Mouse (Mus musculus) right cerebral cortex, adult 18-20 months (tissue): Measurements from ENCODE around the gene Lbh.
A peak's percentile ranks its signal among the peaks of the same experiment; 100 is the strongest.

Experiments
- DNase-seq: peaks from one replicate; pipeline ENCODE4 v3.0.0; 2022; ENCODE audit warnings: mixed read lengths

Gene Lbh

DNA sequence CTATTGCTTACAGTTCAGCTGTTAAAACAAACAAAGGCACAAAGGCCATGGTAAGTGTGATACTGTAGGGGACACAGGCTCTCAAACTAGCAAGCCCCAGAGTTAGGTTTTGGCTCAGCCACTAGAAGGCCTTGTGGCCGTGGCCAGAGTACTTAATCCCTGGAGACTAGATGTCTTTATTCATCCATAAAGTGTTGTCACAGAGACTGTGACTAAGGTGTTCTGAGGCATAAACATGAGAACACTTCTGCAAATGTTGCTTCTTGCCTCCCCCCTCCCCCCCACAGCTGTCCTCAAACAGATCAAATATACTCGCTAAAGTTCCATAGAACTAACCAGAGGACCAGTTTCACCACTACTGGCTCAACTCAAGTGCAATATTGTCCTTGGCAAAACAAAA, 4.0 kb upstream of the Lbh start:
- DNase-seq: no peak

DNA sequence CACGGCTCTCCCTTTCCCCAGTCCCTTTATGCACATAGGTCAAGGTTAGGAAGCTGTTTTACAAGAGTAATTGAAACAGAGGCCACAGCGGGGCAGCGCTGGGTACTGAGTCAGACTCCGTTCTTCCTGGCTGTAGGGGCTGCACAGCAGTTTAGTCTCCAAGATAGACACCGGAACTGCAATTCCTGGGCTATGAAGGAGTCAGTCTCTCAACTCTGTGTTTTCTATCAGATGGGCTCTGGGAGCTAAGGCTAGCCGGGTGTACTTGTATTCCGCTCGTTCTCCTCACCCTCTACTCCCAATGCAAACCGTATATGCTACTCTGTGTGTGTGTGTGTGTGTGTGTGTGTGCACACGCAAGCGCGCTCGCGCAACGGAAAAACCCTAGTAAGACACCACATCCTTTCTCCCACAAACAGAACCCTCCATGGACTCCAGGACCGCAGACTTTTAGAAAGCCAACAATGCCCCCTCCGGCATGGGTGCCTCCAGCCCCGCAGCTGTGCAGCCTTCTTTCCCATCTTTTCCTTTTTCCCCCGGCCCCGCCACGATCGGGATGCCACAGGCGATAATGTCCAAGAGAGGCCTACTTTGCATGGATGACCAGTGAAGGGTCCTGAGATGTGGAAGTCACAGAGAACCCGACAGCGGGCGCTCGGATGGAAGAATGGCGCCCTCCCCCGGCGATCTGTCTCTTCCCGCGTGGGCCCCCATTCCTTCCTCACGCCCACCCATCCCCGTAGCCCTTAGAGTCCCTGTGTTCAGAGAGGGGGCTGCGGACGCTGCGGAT, 669 bp upstream of the Lbh start:
- DNase-seq: peak; percentile 48

DNA sequence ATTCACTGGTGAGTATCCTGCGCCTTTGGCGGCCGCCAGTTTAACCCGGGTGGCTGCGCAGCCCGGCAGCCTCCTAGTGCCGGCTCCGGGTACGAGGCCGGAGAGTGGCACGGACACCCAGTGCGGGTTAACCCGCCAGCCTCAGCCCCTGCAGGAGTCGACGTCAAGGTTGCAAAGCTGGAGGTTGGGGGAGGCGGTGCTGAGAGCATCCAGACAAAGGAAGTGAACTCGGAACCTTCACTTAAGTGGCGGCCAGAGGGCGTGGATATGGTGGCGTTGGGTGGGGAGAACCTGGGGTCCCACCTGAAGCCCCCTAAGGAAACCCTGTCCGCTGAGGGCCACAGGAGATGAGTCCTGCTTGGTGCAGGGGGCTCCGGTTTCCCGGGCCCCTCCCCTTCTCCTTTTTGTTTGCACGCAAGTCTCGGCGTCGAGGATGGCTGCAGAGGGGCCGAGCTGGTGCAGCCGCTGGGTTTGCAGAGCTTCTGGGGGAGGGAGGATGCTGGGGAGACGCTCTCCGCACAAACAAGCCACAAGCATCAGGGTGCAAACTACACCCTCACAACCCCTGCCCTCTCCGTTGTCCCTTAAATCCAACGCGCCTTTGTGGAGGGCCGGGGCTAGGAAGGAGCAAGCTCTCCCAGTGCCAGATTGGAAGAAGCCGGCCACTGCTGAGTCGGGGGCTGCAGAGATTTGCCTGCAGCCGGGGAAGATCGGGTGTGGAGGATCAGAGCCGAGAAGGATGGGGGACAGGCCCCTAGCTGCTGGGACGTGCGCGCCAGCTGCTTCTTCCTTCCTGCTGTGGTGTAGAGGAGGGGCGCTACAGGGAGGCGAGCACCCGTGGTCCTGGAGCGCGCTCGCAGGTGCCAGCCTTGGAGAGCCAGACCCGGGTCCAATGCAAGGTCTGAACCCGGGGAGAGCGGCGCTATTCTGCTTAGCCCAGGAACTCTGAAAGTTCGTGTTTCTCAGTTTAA, 751 bp downstream of the Lbh start:
- peak; percentile 34 for DNase-seq

DNA sequence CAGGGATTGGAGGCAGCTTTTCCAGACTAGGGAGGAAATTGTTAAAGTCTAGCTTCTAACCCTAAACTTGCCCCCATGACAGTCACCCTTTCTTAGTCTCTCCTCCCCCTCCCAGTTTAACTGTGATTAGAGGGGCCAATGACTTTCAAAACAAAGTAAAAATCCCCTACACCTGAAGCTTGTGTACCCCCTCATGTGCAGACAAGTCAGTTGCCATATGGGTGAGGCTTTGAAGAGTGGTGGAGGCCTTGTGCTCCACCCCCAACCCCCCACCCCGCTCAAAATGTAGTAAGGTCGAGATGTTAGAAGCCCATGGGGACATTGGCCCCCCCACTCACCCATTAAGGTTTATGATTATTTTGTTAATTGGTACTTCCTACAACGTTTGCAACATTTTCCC, 1.5 kb downstream of the Lbh start:
- DNase-seq: no peak

DNA sequence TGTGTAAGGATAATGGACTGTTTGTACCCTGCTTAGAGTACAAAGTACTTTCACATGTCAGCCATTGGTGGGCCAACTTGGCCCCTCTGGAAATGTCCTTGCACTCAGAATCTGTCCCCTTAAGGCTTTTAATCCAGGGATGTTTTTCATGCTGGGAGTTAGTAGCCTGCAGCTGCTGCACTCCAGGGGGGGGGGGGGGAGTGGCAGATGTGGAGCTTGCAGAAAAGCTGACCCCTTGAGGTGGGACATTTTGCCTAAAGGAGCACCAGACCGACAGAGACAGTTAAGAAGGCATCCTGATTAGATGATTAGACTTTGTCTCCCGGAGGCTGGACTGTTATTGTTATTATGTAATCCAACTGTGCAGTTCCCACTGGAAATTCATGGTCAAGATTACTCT, 2.3 kb downstream of the Lbh start:
- DNase-seq: no peak

DNA sequence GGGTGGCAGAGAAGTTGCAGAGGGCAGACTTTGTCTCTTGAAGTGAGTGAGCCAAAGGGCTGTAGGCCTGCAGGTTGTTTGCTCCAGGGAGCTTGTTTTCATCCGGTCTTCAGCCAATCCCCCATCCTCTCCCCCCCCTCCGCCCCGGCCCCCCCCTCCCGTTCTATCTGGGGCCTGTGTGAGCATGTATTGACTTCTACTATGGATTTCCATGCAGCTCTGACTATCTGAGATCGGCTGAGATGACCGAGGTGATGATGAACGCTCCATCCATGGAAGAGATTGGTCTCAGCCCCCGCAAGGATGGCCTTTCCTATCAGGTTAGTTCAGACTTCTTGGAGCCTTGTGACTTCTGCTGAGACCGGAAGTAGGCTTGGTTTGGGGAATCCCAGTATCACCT, 2.9 kb downstream of the Lbh start:
- no peak for DNase-seq

DNA sequence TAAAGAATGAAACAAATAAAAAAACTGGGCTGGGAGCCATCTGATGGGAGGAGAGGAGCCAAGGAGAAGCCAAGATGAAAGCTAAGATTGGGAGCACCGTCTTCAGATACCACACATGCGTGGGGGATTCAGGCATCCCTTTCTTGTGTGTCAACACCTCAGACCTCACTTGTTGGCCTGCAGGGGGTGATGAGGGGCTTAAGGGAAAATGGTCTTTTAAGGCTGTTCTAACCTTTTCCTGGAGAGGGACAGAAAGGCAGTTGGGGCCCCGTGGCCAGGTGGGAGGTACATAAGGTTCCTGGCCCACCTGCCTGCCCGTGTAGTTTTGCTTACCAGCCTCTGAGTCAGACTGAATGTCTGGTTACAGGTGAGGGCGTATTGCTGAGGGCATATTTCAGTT, 4.1 kb downstream of the Lbh start:
- no peak for DNase-seq

DNA sequence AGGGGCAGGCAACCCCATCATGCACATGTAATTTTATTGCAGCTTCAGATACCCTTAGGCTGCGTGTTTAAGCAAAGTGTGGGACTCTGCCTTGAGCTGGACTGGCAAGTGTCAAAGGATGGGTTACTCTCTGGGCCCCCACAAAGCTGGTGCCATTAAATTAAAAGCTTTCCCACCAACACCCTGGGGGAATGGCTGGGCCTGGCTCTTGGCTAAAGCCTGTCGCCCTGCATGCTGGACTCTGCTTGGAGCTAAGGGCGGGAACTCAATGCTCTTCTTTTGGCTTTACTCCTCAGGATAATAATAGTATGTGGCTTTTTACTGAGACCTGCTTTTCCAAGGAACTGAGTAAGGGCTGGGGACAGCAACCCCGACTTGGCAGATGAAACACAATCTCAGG, 5.2 kb downstream of the Lbh start:
- DNase-seq: no peak

DNA sequence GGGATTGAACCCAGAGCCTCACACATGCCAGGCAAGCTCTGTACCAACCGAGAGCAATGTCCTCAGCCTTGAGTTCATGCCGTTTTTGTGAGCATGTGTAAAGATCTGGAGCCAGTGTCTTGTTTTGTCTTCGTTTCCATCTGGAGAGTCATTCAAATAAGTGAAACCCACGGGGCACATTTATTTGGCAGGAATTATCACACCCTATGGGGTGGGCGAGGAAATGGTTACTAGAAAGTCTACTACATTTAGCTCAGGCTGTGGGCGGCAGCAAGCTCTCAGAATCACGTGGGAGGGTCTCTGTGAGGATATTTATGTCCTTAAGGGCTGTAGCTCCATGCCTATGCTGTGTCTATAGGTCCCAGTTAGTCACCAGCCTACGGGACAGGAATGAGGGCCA, 6.2 kb downstream of the Lbh start:
- peak; percentile 73 for DNase-seq

DNA sequence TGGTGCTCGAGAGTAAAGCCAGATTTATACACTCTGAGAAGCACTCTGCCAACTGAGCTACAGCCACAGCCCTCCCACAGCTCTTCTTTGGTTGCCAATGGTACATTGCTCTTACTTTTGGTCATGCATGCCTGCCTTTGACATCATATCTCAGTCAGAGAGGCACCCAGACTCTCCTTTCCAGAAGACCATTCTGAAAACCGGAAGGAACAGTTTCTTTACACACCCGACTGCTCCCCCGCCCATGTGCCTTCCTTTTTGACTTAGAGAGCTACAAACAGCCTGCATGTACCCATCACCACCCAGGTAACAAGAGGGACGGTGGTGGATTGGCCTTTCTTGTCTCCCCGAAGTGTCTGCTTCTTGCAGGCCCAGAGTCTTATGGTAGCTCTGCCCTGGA, 7.0 kb downstream of the Lbh start:
- DNase-seq: no peak

DNA sequence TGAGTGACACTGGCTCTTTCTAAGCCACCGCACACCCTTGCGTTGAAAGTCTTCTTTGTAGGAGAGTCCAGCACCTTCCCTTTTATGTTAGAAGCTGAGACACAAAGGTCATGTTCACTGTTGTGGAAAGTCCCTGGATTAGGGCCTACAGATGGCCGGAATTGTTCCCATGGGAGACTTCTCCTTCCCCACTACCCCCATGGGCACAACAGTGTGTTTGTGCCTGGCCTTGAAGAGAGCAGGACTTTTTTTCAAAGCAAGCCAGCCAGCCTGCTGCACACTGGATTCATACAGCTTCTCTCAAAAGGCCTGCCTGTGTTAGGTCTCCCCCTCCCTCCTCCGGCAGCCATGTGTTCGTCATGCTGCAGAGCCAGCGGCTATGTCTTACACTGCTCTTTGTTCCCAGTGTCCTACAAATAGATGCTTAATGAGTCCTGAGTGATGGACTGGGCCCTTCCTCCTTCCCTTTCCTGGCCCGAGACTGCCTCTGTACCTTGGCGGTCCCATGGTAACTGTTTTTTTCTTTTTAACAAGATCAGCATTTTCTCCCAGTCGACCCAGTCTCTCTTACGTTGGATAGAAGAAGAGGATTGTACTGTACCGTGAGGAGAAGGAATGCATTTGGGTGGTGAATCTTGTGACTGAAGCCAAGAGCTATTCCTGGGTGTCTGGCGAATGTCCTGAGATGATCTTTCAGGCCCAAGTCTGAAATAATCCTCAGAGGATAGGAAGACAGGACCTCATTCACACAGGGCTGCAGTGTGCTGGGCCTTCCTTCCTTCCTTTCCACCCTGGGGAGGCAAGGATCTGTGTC, 7.9 kb downstream of the Lbh start:
- DNase-seq: peak; percentile 70

DNA sequence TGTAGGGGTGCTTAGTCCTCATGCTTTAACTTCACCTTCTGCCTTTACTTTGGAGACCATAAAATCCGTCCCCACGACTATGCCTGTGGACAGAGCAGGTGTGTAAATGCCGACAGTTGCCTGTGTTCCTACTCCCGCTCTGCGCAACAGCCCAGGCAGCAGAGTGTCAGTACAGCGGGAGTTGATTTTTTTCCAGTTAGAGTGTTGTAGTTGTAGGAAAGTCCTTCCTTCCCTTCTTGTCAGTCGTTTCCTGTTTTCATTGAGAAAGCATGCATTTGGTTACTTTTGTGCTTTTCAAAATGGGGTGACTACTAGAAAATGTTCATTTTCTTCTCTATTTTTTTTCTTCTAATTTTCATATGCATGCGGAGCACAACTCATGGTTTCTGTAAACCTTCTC, 8.9 kb downstream of the Lbh start:
- DNase-seq: no peak

DNA sequence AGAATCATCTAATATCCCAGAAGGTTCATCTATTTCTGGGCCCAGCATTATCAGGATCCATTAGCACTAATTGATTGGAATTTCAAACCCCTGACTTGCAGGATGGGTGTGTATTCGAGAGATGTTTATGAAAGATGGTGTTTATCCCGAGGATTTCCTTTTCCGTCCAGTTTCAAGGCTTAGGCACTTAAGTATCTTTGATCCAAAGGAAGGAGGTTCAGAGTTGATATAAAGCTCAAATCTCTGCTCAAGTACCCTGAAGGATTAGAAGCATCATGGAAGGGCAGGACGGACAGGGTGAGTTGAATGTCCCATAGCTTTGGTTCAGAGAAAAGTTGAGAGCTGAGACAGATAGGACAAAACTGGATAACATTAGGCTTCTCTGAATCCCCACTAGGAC, 15.0 kb downstream of the Lbh start:
- no peak for DNase-seq

DNA sequence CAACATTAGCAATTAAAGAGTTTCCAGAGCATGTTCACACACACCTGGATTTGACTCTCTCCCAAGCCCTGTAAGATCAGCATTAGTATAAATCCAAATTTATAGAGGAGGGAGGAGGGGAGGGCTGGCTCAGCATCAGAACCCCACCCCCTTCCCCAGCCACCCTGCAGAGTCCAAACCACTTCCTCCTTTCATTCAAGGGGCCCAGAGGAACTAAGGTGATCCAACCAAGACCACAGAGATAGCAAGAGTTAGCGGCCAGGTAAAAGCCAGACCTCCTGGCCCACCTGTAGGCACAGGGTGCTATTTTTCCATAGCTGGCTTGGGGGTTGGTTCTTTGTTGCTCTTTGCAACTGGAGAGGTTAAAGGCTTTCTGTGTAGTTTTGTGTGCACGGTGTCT, 16.0 kb downstream of the Lbh start:
- DNase-seq: no peak

DNA sequence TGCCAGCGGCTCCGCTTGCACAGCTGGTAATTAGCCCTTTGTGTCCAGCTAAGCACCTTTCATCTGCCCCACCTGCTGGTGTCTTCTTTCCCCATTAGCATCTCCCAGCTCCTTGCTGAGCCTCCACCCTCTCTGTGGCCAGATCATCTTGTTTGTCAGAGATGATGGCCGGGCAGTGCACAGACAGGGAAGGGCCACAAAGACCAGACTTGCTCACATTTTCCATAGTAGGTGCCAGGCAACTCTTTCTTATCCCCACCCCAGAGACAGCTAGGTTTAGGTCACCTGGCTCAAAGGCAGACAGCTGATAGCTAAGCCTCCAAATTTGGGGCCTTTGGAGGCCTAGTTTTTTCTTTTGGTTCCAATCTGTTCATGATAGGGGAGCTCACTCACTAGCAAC, 16.5 kb downstream of the Lbh start:
- no peak for DNase-seq

DNA sequence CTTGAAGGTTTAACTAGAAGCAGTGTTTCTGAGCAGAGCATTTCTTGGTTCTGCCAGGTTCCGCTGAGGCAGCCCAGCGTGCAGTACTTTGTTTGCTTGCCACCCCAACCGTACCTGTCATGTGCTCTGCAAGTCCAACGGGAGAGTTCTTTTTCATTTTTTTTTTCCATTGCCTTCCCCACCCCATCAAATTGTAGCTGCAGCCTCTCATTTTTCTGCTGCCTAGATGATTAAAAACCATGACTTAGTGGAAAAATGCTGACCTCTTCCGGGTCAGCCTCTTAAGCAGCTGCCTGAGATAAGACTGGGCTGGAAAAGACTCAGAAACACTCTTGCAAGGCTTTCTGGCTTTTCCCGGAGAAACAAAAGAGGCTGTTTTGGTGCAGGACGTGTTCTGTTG, 17.8 kb downstream of the Lbh start:
- no peak for DNase-seq

DNA sequence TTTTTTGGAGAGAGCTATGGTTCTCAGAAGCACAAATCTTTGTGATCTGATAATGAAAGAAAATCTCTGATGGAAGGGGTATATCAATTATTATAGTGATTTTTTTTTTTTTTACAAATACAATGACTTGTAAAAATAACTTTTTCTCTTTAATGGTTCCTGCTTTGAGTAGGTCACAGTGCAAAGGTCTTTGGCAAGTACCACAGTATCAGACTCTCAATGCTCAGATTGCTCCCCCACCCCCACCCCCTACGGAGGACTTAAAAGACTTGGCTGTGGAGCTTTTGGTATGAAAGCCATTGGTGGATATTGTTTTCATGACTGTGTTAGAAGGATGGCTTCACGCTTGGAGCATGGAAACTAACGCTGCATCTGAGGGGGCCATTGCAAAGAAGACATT, 18.2 kb downstream of the Lbh start:
- DNase-seq: no peak

DNA sequence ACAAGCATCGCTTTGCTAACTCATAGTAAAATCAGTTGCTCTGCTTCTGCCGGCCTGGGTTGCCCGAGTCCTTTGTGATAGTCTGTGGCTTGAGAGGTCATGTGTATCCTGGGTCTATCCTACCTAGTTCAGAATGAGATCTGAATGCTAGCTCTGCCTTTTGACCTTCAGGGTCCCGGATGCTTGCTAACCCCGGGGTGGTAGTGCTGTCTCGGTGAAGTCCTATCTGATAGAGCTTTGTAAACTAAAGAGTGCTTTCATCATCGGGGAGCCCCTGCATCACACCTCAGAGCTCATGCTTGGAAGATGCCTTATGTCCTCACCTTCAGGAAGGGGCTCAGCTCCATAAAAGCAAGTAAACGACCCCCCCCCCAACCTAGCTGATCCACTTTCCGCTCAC, 19.1 kb downstream of the Lbh start:
- no peak for DNase-seq

DNA sequence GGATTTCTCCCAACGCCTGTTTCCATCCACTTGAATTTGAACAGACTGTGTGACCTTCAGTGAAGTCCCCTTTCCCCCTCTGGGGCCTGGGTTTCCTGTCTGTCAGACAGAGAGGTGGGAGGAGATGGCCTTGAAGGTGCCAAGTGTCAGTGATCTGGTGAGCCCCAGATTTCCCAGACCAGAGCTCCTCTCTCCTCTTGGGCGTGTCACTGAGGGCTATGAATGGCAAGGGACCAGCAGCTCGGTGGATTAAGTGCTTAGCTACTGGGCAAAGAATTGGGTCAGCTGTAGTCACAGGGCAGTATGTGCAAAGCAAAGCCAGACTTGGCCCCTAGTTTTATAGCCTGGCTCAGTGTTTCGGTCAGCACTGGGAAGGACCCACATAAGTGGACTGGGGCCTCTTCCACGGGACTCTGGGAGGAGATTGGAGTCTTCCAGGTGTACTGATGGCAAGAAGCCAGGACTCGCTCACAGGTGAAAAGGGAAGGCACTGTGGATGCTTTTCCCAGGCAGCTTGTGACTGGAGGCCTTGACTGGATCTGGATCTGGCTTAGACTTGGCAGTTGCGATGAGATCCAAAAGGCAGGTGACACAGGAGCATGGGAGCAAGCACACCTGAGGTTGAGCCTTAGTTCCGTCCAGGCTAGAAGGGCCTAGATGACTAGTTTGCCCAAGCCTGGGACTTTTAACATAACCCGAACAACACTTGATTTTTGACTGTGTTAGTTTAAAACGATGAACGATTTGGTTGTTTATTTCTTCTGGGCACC, 20.1 kb downstream of the Lbh start:
- no peak for DNase-seq

DNA sequence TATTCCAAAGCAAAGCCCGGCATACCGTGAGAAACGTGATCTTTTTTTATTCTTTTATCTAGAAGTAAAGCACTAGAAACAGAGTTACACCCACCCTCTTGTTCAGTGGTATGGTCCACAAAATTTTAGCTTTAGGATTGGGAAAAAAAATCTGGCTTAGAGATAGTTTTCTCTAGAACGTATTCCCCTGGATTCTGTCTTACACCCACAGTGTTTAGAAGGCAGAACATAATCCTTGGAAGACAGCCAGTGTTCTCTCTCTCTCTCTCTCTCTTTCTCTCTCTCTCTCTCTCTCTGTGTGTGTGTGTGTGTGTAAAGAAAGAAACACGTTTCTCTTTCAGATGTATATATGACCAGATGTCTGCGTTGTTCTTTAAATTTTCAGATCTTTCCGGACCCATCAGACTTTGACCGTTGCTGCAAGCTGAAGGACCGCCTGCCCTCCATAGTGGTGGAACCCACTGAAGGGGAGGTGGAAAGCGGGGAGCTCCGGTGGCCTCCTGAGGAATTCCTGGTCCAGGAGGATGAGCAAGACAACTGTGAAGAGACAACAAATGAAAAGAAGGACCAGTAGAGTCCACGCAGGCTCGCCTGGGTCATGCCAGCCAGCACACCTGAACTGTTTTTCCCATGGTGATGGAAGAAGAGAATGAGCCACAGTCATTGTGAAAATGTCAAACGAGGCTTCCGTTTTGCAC, 20.9 kb downstream of the Lbh start:
- DNase-seq: no peak

DNA sequence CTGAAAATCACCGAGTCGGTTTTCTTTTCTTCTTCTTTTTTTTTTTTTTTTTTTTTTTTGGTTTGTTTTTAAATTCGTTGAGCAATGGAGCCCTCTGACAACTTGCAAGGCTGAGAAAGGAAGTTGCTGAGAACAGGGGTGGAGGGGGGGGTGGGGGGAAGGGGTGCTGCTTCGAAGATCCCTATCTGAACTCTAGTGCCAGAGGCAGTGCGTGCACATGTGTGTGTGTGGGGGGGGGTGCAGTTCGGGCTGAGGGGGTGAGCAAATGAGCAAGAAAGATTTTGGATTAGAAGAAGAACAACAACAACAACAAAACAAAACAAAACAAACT, 21.4 kb downstream of the Lbh start:
- DNase-seq: no peak

DNA sequence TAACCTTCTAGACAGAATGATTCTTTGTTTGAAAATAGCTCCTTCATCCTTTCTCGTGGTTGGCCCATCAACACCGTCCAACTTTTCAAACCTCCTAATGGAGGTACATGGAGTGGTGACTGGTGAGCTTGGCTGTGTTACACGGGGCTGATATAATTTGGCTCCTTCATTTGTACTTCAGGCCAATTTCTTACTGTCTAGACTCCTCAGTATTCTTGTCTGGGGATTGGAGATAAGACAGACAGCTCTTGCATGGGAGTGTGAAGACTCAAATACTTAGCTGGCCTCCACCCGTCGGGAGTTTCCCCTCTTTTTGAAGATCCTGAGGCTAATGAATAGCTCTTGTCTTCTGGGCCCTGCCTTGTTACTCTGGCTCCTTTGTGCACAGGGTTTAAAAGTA, 26.3 kb downstream of the Lbh start:
- DNase-seq: no peak
